Mouse (Mus musculus) cerebellum, adult 2 months (tissue): Measurements from ENCODE around the gene Afdn.

Source experiments
- CTCF ChIP-seq: fragments of 200-500 bp; IDR thresholded peaks from 2 replicates; pipeline ENCODE4 v1.5.1; 2011; ENCODE audit warnings: low read depth, mild to moderate bottlenecking, control low read depth, low read length, moderate library complexity, borderline replicate concordance; ENCODE audit not compliant: insufficient read depth
- POLR2A ChIP-seq: fragments of 200-500 bp; IDR thresholded peaks from 2 replicates; pipeline ENCODE4 v1.6.1; 2011; ENCODE audit warnings: low read length, control low read depth, borderline replicate concordance; ENCODE audit not compliant: insufficient read depth

DNA sequence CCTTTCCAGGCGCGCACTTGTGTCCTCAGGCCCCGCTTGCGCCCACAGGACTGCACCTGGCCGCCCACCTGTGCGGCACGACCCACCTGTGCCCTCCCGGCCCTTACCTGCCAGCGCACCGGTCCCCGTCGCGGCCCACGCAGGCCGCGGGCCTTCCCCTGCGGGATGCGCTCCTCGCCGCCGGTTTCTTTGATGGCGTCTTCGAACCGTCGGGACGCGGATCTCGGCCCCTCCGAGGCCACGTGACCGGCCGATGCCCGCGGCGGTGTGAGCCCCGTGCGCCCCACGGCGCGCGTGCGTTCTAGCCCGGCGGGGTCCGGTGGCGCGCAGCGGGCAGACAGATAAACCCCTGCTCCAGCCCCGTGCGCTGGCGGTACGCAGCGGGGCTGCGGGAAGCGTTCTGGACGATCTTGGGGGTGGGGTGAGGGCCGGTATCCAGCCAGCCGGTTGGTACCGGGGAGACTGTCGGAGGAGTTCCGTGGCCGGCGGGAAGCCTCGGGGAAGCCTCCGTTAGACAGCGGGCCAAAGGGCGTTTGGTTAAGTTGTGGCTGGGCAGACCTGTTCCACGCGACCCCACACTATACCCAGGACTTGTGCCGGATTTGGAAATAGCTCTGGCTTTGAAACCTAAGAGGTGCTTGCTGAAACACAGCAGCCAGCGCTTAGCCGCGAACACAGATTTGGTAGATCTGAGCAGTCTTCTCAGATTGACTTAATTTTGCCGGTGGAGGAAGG, 1.0 kb downstream of the Afdn start, which contains the start of gene Tcte2:
- TF ChIP-seq POLR2A = no peak
- no peak for TF ChIP-seq CTCF
